Mouse (Mus musculus): Measurements from ENCODE around the gene Slc7a11.

DNA sequence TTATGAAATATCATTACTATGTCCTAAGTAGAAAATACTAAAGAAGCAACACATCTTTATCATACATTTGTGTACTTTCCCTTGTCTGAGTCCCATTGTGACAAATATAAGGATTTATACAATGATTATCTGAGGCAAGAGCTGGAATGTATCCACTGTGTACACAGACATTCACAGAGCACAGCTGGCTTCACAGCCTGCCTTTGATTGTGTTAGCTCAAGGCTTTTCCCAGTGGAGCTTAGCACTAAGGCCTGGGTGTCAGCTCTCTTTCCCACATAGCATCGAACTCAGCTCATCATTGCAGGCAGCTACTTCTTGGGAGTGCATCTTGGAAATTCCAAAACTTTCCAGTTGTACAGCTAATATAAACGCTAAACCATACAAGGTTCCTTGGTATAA is 529.5 kb downstream of the Slc7a11 start:
- TF ChIP-seq CTCF (IDR thresholded peaks at IDR 0.05; ENCODE audit: borderline replicate concordance, control insufficient read depth, extremely low read depth, insufficient read depth, low read length, poor library complexity) = no peak
- no peak for TF ChIP-seq POLR2A (IDR thresholded peaks at IDR 0.05; ENCODE audit: control insufficient read depth, extremely low read depth, insufficient read depth, low read length, poor library complexity)

Measured in thymus, adult 2 months (tissue).